8 mouse cellular contexts compared by ENCODE assay signal in the genomic region with DNA sequence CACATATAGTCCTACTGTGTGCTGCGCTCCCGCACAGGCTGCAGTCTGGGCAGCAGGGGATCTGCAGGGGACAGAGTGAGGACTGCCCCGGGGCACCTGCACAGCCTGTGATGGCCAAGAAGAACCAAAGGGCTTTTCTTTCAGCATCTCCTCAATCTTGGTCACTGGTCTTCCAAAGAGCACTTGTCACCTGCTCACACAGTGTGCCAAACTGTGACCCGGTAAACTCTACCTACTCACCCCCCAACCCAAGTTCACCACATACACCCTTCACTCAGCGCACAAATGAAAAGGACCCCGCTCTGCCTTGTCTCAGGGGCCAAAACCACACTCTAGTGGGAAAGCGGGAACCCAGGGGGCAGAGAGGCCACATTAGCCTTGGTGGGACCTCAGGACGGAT. TPM values are rescaled to one million over a fixed set of nuclear protein-coding genes. Genes with fewer than 3 reads are reported as not detected.
DNase-seq lines count a peak whose midpoint lies in the region; ATAC-seq lines count a peak whose summit lies in the region.

No protein-coding gene starts in this region.

- H3K4me3 ChIP-seq in kidney, embryonic 14.5 days (ENCODE audit: low read length) = no peak overlapping the region
- H3K4me3 ChIP-seq in embryonic facial prominence, embryonic 12.5 days = 0 out of 2 replicates have a peak overlapping the region, but pooled peaks have one; percentile 81
- H3K4me3 ChIP-seq in intestine, embryonic 14.5 days (ENCODE audit: low read depth, low read length) = no peak overlapping the region
- peak overlapping the region; percentile 74 for H3K4me3 ChIP-seq in midbrain, embryonic 16.5 days (ENCODE audit: low read depth, low read length)

- peak overlapping the region; percentile 49 for H3K27ac ChIP-seq in kidney, embryonic 14.5 days (ENCODE audit: low read depth, low read length)
- H3K27ac ChIP-seq in embryonic facial prominence, embryonic 12.5 days = peak overlapping the region; percentile 90
- H3K27ac ChIP-seq in intestine, embryonic 14.5 days (ENCODE audit: low read depth) = no peak overlapping the region; the same call in 1 of the 2 replicates
- peak overlapping the region; percentile 95 for H3K27ac ChIP-seq in midbrain, embryonic 16.5 days (ENCODE audit: low read length)

- no peaks in the 10 kb centered on the region for H3K9me3 ChIP-seq in kidney, embryonic 14.5 days (ENCODE audit: control insufficient read depth, low read length)
- H3K9me3 ChIP-seq in embryonic facial prominence, embryonic 12.5 days = no peaks in the 10 kb centered on the region
- no peaks in the 10 kb centered on the region for H3K9me3 ChIP-seq in intestine, embryonic 14.5 days (ENCODE audit: control insufficient read depth, low read length)
- H3K9me3 ChIP-seq in midbrain, embryonic 16.5 days (replicated peaks; ENCODE audit: control insufficient read depth, low read length, poor library complexity, severe bottlenecking) = no peaks in the 10 kb centered on the region

- peak overlapping the region; percentile 75 for H3K4me2 ChIP-seq in kidney, embryonic 14.5 days (replicated peaks; ENCODE audit: low read depth, low read length)
- H3K4me2 ChIP-seq in embryonic facial prominence, embryonic 12.5 days (replicated peaks) = peak overlapping the region; percentile 95; the same call in 1 of the 2 replicates
- peak overlapping the region; percentile 25; the same call in 1 of the 2 replicates for H3K4me2 ChIP-seq in intestine, embryonic 14.5 days (ENCODE audit: low read length)
- H3K4me2 ChIP-seq in midbrain, embryonic 16.5 days (ENCODE audit: low read length) = peak overlapping the region; percentile 96

- 89% methylated on average over 8 of the region's 8 CpGs for WGBS in kidney, embryonic 14.5 days
- WGBS in embryonic facial prominence, embryonic 12.5 days = 88% methylated on average over 8 of the region's 8 CpGs
- 90% methylated on average over 8 of the region's 8 CpGs for WGBS in intestine, embryonic 14.5 days
- WGBS in midbrain, embryonic 16.5 days = 55% methylated on average over 8 of the region's 8 CpGs

- H3K27me3 ChIP-seq in kidney, embryonic 14.5 days (ENCODE audit: control insufficient read depth, insufficient read depth, low read length) = no peaks in the 10 kb centered on the region
- no peaks in the 10 kb centered on the region for H3K27me3 ChIP-seq in embryonic facial prominence, embryonic 12.5 days
- H3K27me3 ChIP-seq in intestine, embryonic 14.5 days (replicated peaks; ENCODE audit: control insufficient read depth, insufficient read depth, low read length) = no peaks in the 10 kb centered on the region
- H3K27me3 ChIP-seq in midbrain, embryonic 16.5 days (ENCODE audit: control insufficient read depth, insufficient read depth, low read depth, low read length) = no peaks in the 10 kb centered on the region

- peaks cover 70% of the 10 kb centered on the region for H3K4me1 ChIP-seq in kidney, embryonic 14.5 days (ENCODE audit: control insufficient read depth, insufficient read depth, low read length)
- H3K4me1 ChIP-seq in embryonic facial prominence, embryonic 12.5 days = peaks cover 84% of the 10 kb centered on the region
- peaks cover 72% of the 10 kb centered on the region for H3K4me1 ChIP-seq in intestine, embryonic 14.5 days (replicated peaks; ENCODE audit: control insufficient read depth, insufficient read depth, low read length)
- peaks cover 71% of the 10 kb centered on the region for H3K4me1 ChIP-seq in midbrain, embryonic 16.5 days (ENCODE audit: control insufficient read depth, insufficient read depth, low read length)

- no peak for DNase-seq in kidney, adult 9 months
- DNase-seq in intestine, embryonic 14.5 days (ENCODE audit: low spot score) = no peak
- DNase-seq in urinary bladder, adult 2 months (ENCODE audit: low spot score) = no peak
- DNase-seq in thymus, postnatal 36 days = no peak

- 0 out of 2 replicates have a peak overlapping the region, but pooled peaks have one; percentile 20 for H3K9ac ChIP-seq in kidney, embryonic 14.5 days (ENCODE audit: low read depth, low read length)
- H3K9ac ChIP-seq in embryonic facial prominence, embryonic 12.5 days = no peak overlapping the region
- peak overlapping the region; percentile 91; the same call in 1 of the 2 replicates for H3K9ac ChIP-seq in intestine, embryonic 14.5 days (ENCODE audit: low read length)
- peak overlapping the region; percentile 86 for H3K9ac ChIP-seq in midbrain, embryonic 16.5 days (ENCODE audit: low read depth, low read length)

- peaks cover 15% of the 10 kb centered on the region; the same call in 1 of the 2 replicates for H3K36me3 ChIP-seq in kidney, embryonic 14.5 days (ENCODE audit: control insufficient read depth, insufficient read depth, low read length)
- peaks cover 7% of the 10 kb centered on the region; the same call in 1 of the 2 replicates for H3K36me3 ChIP-seq in embryonic facial prominence, embryonic 12.5 days
- H3K36me3 ChIP-seq in intestine, embryonic 14.5 days (ENCODE audit: control insufficient read depth, insufficient read depth, low read length) = peaks cover 17% of the 10 kb centered on the region; the same call in 1 of the 2 replicates
- H3K36me3 ChIP-seq in midbrain, embryonic 16.5 days (ENCODE audit: control insufficient read depth, insufficient read depth, low read length) = no peaks in the 10 kb centered on the region

- no peak for ATAC-seq in kidney, embryonic 14.5 days (ENCODE audit: low FRiP score, low TSS enrichment)
- no peak for ATAC-seq in embryonic facial prominence, embryonic 12.5 days (ENCODE audit: insufficient number of reproducible peaks, insufficient read depth, low FRiP score, low TSS enrichment)
- no peak for ATAC-seq in intestine, embryonic 14.5 days (replicated peaks; ENCODE audit: low FRiP score, low TSS enrichment, low read depth)
- ATAC-seq in midbrain, embryonic 16.5 days = no peak
- no peak for ATAC-seq in activated CD4-positive, CD25-positive, alpha-beta regulatory T cell, adult 4 months

RNA-seq across cellular contexts. Expression of gene Gnai2, which starts 3.3 kb away (rescaled TPM):
- polyA plus RNA-seq in kidney, embryonic 14.5 days (2014; fragmentation: Nextera tagmentation; extraction: Ambion mirVana) = 386 and 445 TPM in 2 replicates
- polyA plus RNA-seq in embryonic facial prominence, embryonic 12.5 days (2016; fragmentation: Nextera tagmentation; extraction: Ambion mirVana) = 439 and 443 TPM in 2 replicates
- polyA plus RNA-seq in intestine, embryonic 14.5 days (2014; fragmentation: Nextera tagmentation; extraction: Ambion mirVana) = 336 and 349 TPM in 2 replicates
- polyA plus RNA-seq in midbrain, embryonic 16.5 days (2015; fragmentation: Nextera tagmentation; extraction: Ambion mirVana) = 278 and 281 TPM in 2 replicates
- 449 and 465 TPM in 2 replicates for polyA plus RNA-seq in urinary bladder, adult 2 months (2012; rRNA removed)
- 100 to 1,000 TPM; 176 to 181 TPM for polyA plus RNA-seq in activated CD4-positive, CD25-positive, alpha-beta regulatory T cell, adult 4 months (2017; shearing (Covaris generic))

RNA-seq across cellular contexts. Expression of gene Sema3b, which starts 22.8 kb away (rescaled TPM):
- polyA plus RNA-seq in kidney, embryonic 14.5 days (2014; fragmentation: Nextera tagmentation; extraction: Ambion mirVana) = 6.4 and 9.5 TPM in 2 replicates
- 3.8 and 6.9 TPM in 2 replicates for polyA plus RNA-seq in embryonic facial prominence, embryonic 12.5 days (2016; fragmentation: Nextera tagmentation; extraction: Ambion mirVana)
- 16.5 and 18.3 TPM in 2 replicates for polyA plus RNA-seq in intestine, embryonic 14.5 days (2014; fragmentation: Nextera tagmentation; extraction: Ambion mirVana)
- 3.7 and 3.9 TPM in 2 replicates for polyA plus RNA-seq in midbrain, embryonic 16.5 days (2015; fragmentation: Nextera tagmentation; extraction: Ambion mirVana)
- polyA plus RNA-seq in urinary bladder, adult 2 months (2012; rRNA removed) = 57.1 and 71.0 TPM in 2 replicates
- polyA plus RNA-seq in activated CD4-positive, CD25-positive, alpha-beta regulatory T cell, adult 4 months (2017; shearing (Covaris generic)) = not detected

RNA-seq across cellular contexts. Expression of gene Slc38a3, which starts 37.5 kb away (rescaled TPM):
- polyA plus RNA-seq in kidney, embryonic 14.5 days (2014; fragmentation: Nextera tagmentation; extraction: Ambion mirVana) = 4.8 and 6.5 TPM in 2 replicates
- polyA plus RNA-seq in embryonic facial prominence, embryonic 12.5 days (2016; fragmentation: Nextera tagmentation; extraction: Ambion mirVana) = 8.2 and 8.3 TPM in 2 replicates
- polyA plus RNA-seq in intestine, embryonic 14.5 days (2014; fragmentation: Nextera tagmentation; extraction: Ambion mirVana) = 2.2 and 9.3 TPM in 2 replicates
- polyA plus RNA-seq in midbrain, embryonic 16.5 days (2015; fragmentation: Nextera tagmentation; extraction: Ambion mirVana) = 31.1 and 34.0 TPM in 2 replicates
- 0.44 and 0.45 TPM in 2 replicates for polyA plus RNA-seq in urinary bladder, adult 2 months (2012; rRNA removed)
- polyA plus RNA-seq in activated CD4-positive, CD25-positive, alpha-beta regulatory T cell, adult 4 months (2017; shearing (Covaris generic)) = not detected

RNA-seq across cellular contexts. Expression of gene Ifrd2, which starts 44.4 kb away (rescaled TPM):
- polyA plus RNA-seq in kidney, embryonic 14.5 days (2014; fragmentation: Nextera tagmentation; extraction: Ambion mirVana) = 59.1 and 61.4 TPM in 2 replicates
- polyA plus RNA-seq in embryonic facial prominence, embryonic 12.5 days (2016; fragmentation: Nextera tagmentation; extraction: Ambion mirVana) = 35.8 and 36.9 TPM in 2 replicates
- 77.4 and 79.5 TPM in 2 replicates for polyA plus RNA-seq in intestine, embryonic 14.5 days (2014; fragmentation: Nextera tagmentation; extraction: Ambion mirVana)
- 14.6 and 15.4 TPM in 2 replicates for polyA plus RNA-seq in midbrain, embryonic 16.5 days (2015; fragmentation: Nextera tagmentation; extraction: Ambion mirVana)
- polyA plus RNA-seq in urinary bladder, adult 2 months (2012; rRNA removed) = 31.3 and 36.0 TPM in 2 replicates
- polyA plus RNA-seq in activated CD4-positive, CD25-positive, alpha-beta regulatory T cell, adult 4 months (2017; shearing (Covaris generic)) = 10 to 100 TPM; 28.7 to 33.8 TPM

RNA-seq across cellular contexts. Expression of gene Gnat1, which starts 47.7 kb away (rescaled TPM):
- polyA plus RNA-seq in kidney, embryonic 14.5 days (2014; fragmentation: Nextera tagmentation; extraction: Ambion mirVana) = 4.7 and 5.3 TPM in 2 replicates
- 1.4 and 3.0 TPM in 2 replicates for polyA plus RNA-seq in embryonic facial prominence, embryonic 12.5 days (2016; fragmentation: Nextera tagmentation; extraction: Ambion mirVana)
- 1.7 and 2.6 TPM in 2 replicates for polyA plus RNA-seq in intestine, embryonic 14.5 days (2014; fragmentation: Nextera tagmentation; extraction: Ambion mirVana)
- polyA plus RNA-seq in midbrain, embryonic 16.5 days (2015; fragmentation: Nextera tagmentation; extraction: Ambion mirVana) = 1.6 and 2.2 TPM in 2 replicates
- 0.06 TPM in 1 of 2 replicates, not detected in the other for polyA plus RNA-seq in urinary bladder, adult 2 months (2012; rRNA removed)
- 1 to 10 TPM in 1 of 2 experiments, not detected in 1; 1.1 TPM for polyA plus RNA-seq in activated CD4-positive, CD25-positive, alpha-beta regulatory T cell, adult 4 months (2017; shearing (Covaris generic))

Comparison
In these comparisons a context has a peak if more than half of its experiments do, and no peak if none do; other contexts are left out.
1. H3K4me2 ChIP-seq: peak in every context shown above with its lines; median percentile 96 in midbrain, embryonic 16.5 days; 95 in embryonic facial prominence, embryonic 12.5 days; 75 in kidney, embryonic 14.5 days; 25 in intestine, embryonic 14.5 days.
2. H3K4me3 ChIP-seq: peak in embryonic facial prominence, embryonic 12.5 days (single experiment) and midbrain, embryonic 16.5 days (single experiment); none in kidney, embryonic 14.5 days (single experiment) and intestine, embryonic 14.5 days (single experiment).